Mouse (Mus musculus): ENCODE results near the gene Enkur. TPM values are rescaled to one million over a fixed set of nuclear protein-coding genes. Genes with fewer than 3 reads are reported as not detected.

Enkur gene
- total RNA-seq, 1 experiment = 0.31 TPM

DNA sequence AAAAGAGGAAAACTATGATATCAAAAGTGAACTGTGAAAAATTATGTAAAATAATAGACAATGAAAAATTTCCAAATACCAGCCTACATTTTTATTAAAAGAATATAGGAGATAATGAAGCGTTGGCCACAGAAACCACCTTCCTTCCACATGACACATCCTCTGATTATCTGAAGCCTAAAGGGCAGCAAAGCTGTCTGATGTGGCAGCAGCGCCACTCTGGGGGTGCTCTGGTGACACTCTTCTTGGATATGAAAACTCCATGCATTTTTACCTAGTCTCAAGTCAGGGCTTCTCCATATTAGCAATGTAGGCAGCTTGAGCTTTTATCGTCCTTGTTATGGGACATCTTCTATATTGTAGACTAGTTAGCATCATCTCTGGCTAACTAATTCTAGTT, 51.7 kb downstream of the Enkur start:
- H3K9ac ChIP-seq (ENCODE audit: insufficient read depth, low read depth, low read length, poor library complexity, severe bottlenecking) = no peak overlapping the region
- no peak for TF ChIP-seq ZC3H11A (IDR thresholded peaks at IDR 0.05; ENCODE audit: borderline replicate concordance, low read depth, low read length)
- no peak for TF ChIP-seq HCFC1 (IDR thresholded peaks at IDR 0.05; ENCODE audit: borderline replicate concordance, insufficient read depth, low read length)
- no peak for TF ChIP-seq MAFK (IDR thresholded peaks at IDR 0.05; ENCODE audit: insufficient read depth, low read depth, low read length)
- no peak for TF ChIP-seq ZNF384 (IDR thresholded peaks at IDR 0.05; ENCODE audit: low read depth, low read length)
- no peaks in the 10 kb centered on the region for H3K9me3 ChIP-seq (ENCODE audit: control insufficient read depth, insufficient read depth, low read depth, low read length)
- no peaks in the 10 kb centered on the region for H3K36me3 ChIP-seq (ENCODE audit: control insufficient read depth, insufficient read depth, low read length, poor library complexity, severe bottlenecking)
- no peaks in the 10 kb centered on the region for H3K4me1 ChIP-seq (ENCODE audit: control insufficient read depth in 2 of 2, insufficient read depth in 2 of 2, low read length in 2 of 2, poor library complexity in 1 of 2)
- DNase-seq (ENCODE audit: low read depth, low spot score) = no peak
- in situ Hi-C loops (cut with MboI; ENCODE audit: low sequenced_read_pairs in 2 of 2, unreplicated experiment in 2 of 2) = no loop called here
- H3K27ac ChIP-seq (ENCODE audit: insufficient read depth, low read depth, low read length, poor library complexity, severe bottlenecking) = no peak overlapping the region
- H3K4me3 ChIP-seq (ENCODE audit: insufficient read depth in 1 of 2, low read depth in 1 of 2, low read length in 2 of 2, poor library complexity in 1 of 2, severe bottlenecking in 1 of 2) = no peak overlapping the region

DNA sequence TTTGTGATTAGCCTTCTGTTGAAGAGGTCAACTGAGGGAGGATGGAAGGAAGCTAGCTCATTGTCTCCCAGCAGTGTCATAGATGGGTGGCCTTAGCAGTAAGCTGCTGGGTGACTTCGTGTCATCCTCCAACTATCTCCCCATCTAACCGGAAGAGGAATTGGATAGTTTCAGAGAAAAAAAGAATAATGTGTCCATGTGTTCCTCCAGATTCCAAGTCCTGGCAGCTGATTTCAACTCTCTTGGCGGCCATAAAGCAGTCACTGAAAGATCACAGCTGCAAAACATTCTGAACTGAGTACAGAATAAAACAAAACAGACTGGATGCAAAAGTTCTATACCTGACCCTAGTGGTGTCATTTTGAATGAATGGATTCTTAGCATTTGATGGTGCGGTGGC, 58.0 kb downstream of the Enkur start:
- no peaks in the 10 kb centered on the region for H3K9me3 ChIP-seq (ENCODE audit: control insufficient read depth, insufficient read depth, low read depth, low read length)
- in situ Hi-C loops (cut with MboI; ENCODE audit: low sequenced_read_pairs in 2 of 2, unreplicated experiment in 2 of 2) = no loop called here
- no peak for DNase-seq (ENCODE audit: low read depth, low spot score)
- no peak overlapping the region for H3K4me3 ChIP-seq (ENCODE audit: insufficient read depth in 1 of 2, low read depth in 1 of 2, low read length in 2 of 2, poor library complexity in 1 of 2, severe bottlenecking in 1 of 2)
- no peak overlapping the region for H3K27ac ChIP-seq (ENCODE audit: insufficient read depth, low read depth, low read length, poor library complexity, severe bottlenecking)
- TF ChIP-seq CHD2 (IDR thresholded peaks at IDR 0.05; ENCODE audit: low read depth, low read length) = no peak
- TF ChIP-seq HCFC1 (IDR thresholded peaks at IDR 0.05; ENCODE audit: borderline replicate concordance, insufficient read depth, low read length) = no peak
- TF ChIP-seq ZNF384 (IDR thresholded peaks at IDR 0.05; ENCODE audit: low read depth, low read length) = no peak
- no peak for TF ChIP-seq MAFK (IDR thresholded peaks at IDR 0.05; ENCODE audit: insufficient read depth, low read depth, low read length)
- TF ChIP-seq ZC3H11A (IDR thresholded peaks at IDR 0.05; ENCODE audit: borderline replicate concordance, low read depth, low read length) = no peak
- H3K9ac ChIP-seq (ENCODE audit: insufficient read depth, low read depth, low read length, poor library complexity, severe bottlenecking) = no peak overlapping the region
- no peaks in the 10 kb centered on the region for H3K36me3 ChIP-seq (ENCODE audit: control insufficient read depth, insufficient read depth, low read length, poor library complexity, severe bottlenecking)
- H3K4me1 ChIP-seq (ENCODE audit: control insufficient read depth in 2 of 2, insufficient read depth in 2 of 2, low read length in 2 of 2, poor library complexity in 1 of 2) = no peaks in the 10 kb centered on the region

DNA sequence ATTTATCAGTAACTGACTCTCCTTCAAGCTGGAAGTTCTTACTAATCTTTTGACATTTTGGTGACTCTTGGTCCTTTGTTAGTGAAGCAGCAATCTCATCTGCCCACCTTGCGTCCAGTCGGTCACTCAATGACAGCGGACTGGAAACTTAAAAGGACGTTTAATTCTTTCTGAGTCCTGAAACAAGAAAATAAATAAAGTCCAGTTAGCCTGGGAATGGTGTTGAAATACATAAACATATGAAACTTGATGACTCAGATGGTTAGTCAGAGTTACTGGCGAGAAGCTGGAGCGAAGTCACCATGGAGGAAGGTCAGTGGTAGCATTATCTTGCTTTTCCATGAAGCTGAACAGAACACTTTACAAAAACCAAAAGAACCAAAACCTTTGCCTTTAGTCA, 58.7 kb downstream of the Enkur start:
- H3K9me3 ChIP-seq (ENCODE audit: control insufficient read depth, insufficient read depth, low read depth, low read length) = no peaks in the 10 kb centered on the region
- in situ Hi-C loops (cut with MboI; ENCODE audit: low sequenced_read_pairs in 2 of 2, unreplicated experiment in 2 of 2) = no loop called here
- TF ChIP-seq MAFK (IDR thresholded peaks at IDR 0.05; ENCODE audit: insufficient read depth, low read depth, low read length) (no peak), ZNF384 (IDR thresholded peaks at IDR 0.05; ENCODE audit: low read depth, low read length) (no peak), ZC3H11A (IDR thresholded peaks at IDR 0.05; ENCODE audit: borderline replicate concordance, low read depth, low read length) (no peak), CHD2 (IDR thresholded peaks at IDR 0.05; ENCODE audit: low read depth, low read length) (no peak), HCFC1 (IDR thresholded peaks at IDR 0.05; ENCODE audit: borderline replicate concordance, insufficient read depth, low read length) (no peak)
- no peak overlapping the region for H3K27ac ChIP-seq (ENCODE audit: insufficient read depth, low read depth, low read length, poor library complexity, severe bottlenecking)
- H3K4me3 ChIP-seq (ENCODE audit: insufficient read depth in 1 of 2, low read depth in 1 of 2, low read length in 2 of 2, poor library complexity in 1 of 2, severe bottlenecking in 1 of 2) = no peak overlapping the region
- no peak for DNase-seq (ENCODE audit: low read depth, low spot score)
- H3K9ac ChIP-seq (ENCODE audit: insufficient read depth, low read depth, low read length, poor library complexity, severe bottlenecking) = no peak overlapping the region
- H3K4me1 ChIP-seq (ENCODE audit: control insufficient read depth in 2 of 2, insufficient read depth in 2 of 2, low read length in 2 of 2, poor library complexity in 1 of 2) = no peaks in the 10 kb centered on the region
- H3K36me3 ChIP-seq (ENCODE audit: control insufficient read depth, insufficient read depth, low read length, poor library complexity, severe bottlenecking) = no peaks in the 10 kb centered on the region

DNA sequence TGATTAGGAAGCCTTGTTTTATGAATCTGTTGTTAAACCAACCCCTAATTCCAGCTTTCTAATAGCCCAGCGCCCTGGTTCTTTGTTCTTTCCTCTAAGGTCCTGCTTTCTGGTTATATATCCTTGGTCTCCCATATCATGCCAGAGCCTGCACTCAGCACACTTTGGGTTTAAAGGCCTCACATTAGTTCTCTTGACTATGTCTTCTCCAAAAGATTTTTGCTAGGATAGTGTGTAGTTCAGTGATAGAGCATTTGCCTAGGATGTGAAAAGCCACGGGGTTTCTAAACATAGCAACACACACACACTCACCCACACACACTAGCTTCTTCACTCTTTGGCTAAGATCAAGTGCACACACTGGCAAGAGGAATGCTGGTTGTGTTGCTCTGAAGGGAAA, 62.5 kb downstream of the Enkur start:
- no peak for DNase-seq (ENCODE audit: low read depth, low spot score)
- H3K36me3 ChIP-seq (ENCODE audit: control insufficient read depth, insufficient read depth, low read length, poor library complexity, severe bottlenecking) = no peaks in the 10 kb centered on the region
- no peak overlapping the region for H3K27ac ChIP-seq (ENCODE audit: insufficient read depth, low read depth, low read length, poor library complexity, severe bottlenecking)
- H3K9me3 ChIP-seq (ENCODE audit: control insufficient read depth, insufficient read depth, low read depth, low read length) = no peaks in the 10 kb centered on the region
- TF ChIP-seq ZNF384 (IDR thresholded peaks at IDR 0.05; ENCODE audit: low read depth, low read length) (no peak), ZC3H11A (IDR thresholded peaks at IDR 0.05; ENCODE audit: borderline replicate concordance, low read depth, low read length) (no peak), CHD2 (IDR thresholded peaks at IDR 0.05; ENCODE audit: low read depth, low read length) (no peak), HCFC1 (IDR thresholded peaks at IDR 0.05; ENCODE audit: borderline replicate concordance, insufficient read depth, low read length) (no peak), MAFK (IDR thresholded peaks at IDR 0.05; ENCODE audit: insufficient read depth, low read depth, low read length) (no peak)
- peak overlapping the region in 1 of 2 experiments; percentile 72; a peak in 2 of 4 replicates for H3K4me3 ChIP-seq (ENCODE audit: insufficient read depth in 1 of 2, low read depth in 1 of 2, low read length in 2 of 2, poor library complexity in 1 of 2, severe bottlenecking in 1 of 2)
- H3K9ac ChIP-seq (ENCODE audit: insufficient read depth, low read depth, low read length, poor library complexity, severe bottlenecking) = no peak overlapping the region
- no peaks in the 10 kb centered on the region for H3K4me1 ChIP-seq (ENCODE audit: control insufficient read depth in 2 of 2, insufficient read depth in 2 of 2, low read length in 2 of 2, poor library complexity in 1 of 2)
- in situ Hi-C loops (cut with MboI; ENCODE audit: low sequenced_read_pairs in 2 of 2, unreplicated experiment in 2 of 2) = no loop called here

DNA sequence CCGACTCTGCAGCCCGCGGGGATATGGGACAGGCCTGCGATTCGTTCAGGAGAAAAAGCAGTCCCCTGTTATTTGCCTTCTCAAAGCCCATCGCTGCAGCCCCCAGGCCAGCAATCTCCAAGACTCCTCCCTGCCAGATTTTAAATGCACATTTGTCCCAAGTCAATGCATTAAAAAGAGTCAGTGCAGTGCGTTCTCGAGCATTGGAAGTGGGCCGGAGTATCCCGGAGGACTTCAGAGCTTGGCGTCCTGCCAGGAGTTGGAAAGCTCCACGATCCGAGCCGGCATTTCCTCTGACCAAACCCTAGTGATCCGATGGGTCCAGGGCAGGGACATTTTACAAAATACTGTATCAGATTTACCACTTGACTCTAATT, 63.0 kb downstream of the Enkur start:
- H3K9ac ChIP-seq (ENCODE audit: insufficient read depth, low read depth, low read length, poor library complexity, severe bottlenecking) = peak overlapping the region; percentile 45
- peak; percentile 11 for DNase-seq (ENCODE audit: low read depth, low spot score)
- in situ Hi-C loops (cut with MboI; ENCODE audit: low sequenced_read_pairs in 2 of 2, unreplicated experiment in 2 of 2) = no loop called here
- no peaks in the 10 kb centered on the region for H3K36me3 ChIP-seq (ENCODE audit: control insufficient read depth, insufficient read depth, low read length, poor library complexity, severe bottlenecking)
- no peaks in the 10 kb centered on the region for H3K9me3 ChIP-seq (ENCODE audit: control insufficient read depth, insufficient read depth, low read depth, low read length)
- TF ChIP-seq ZC3H11A (IDR thresholded peaks at IDR 0.05; ENCODE audit: borderline replicate concordance, low read depth, low read length) = no peak
- no peak for TF ChIP-seq MAFK (IDR thresholded peaks at IDR 0.05; ENCODE audit: insufficient read depth, low read depth, low read length)
- TF ChIP-seq HCFC1 (IDR thresholded peaks at IDR 0.05; ENCODE audit: borderline replicate concordance, insufficient read depth, low read length) = no peak
- no peak for TF ChIP-seq ZNF384 (IDR thresholded peaks at IDR 0.05; ENCODE audit: low read depth, low read length)
- no peaks in the 10 kb centered on the region for H3K4me1 ChIP-seq (ENCODE audit: control insufficient read depth in 2 of 2, insufficient read depth in 2 of 2, low read length in 2 of 2, poor library complexity in 1 of 2)
- no peak overlapping the region for H3K27ac ChIP-seq (ENCODE audit: insufficient read depth, low read depth, low read length, poor library complexity, severe bottlenecking)
- peak overlapping the region; percentile 67 to 72 for H3K4me3 ChIP-seq (ENCODE audit: insufficient read depth in 1 of 2, low read depth in 1 of 2, low read length in 2 of 2, poor library complexity in 1 of 2, severe bottlenecking in 1 of 2)

All from ES-E14 (cell line).